Mouse (Mus musculus) limb, embryonic 14.5 days (tissue): ENCODE results near the gene Rnf128. TPM values are rescaled to one million over a fixed set of nuclear protein-coding genes. Genes with fewer than 3 reads are reported as not detected.

Source experiments
- ATAC-seq: fragments of 200-750 bp; cut with Nextera tagmentation; 2 replicates; pipeline ENCODE4 v1.8.0; 2017; ENCODE audit warnings: low read depth, moderate number of reproducible peaks, moderate TSS enrichment; ENCODE audit not compliant: low FRiP score
- DNase-seq: peaks from one replicate; pipeline ENCODE4 v3.0.0-alpha.2; 2015; ENCODE audit warnings: low spot score
- H3K27ac ChIP-seq: fragments of 300-500 bp; sonication (generic); replicated peaks from 2 replicates; pipeline ENCODE4 v1.5.1; 2014; ENCODE audit warnings: low read depth, mild to moderate bottlenecking, low read length, moderate library complexity, mixed read lengths
- H3K27me3 ChIP-seq: fragments of 300-500 bp; sonication (generic); 2 replicates; pipeline ENCODE4 v1.6.1; 2014; ENCODE audit warnings: low read length, mixed read lengths; ENCODE audit not compliant: control insufficient read depth, insufficient read depth
- H3K36me3 ChIP-seq: fragments of 300-500 bp; sonication (generic); 2 replicates; pipeline ENCODE4 v1.6.1; 2014; ENCODE audit warnings: mild to moderate bottlenecking, low read length, moderate library complexity, mixed read lengths; ENCODE audit not compliant: control insufficient read depth, insufficient read depth
- H3K4me1 ChIP-seq: fragments of 300-500 bp; sonication (generic); 2 replicates; pipeline ENCODE4 v1.6.1; 2014; ENCODE audit warnings: antibody characterized with exemption, low read length, mixed read lengths; ENCODE audit not compliant: control insufficient read depth, insufficient read depth
- H3K4me2 ChIP-seq: fragments of 300-500 bp; sonication (generic); replicated peaks from 2 replicates; pipeline ENCODE4 v1.6.1; 2014; ENCODE audit warnings: low read depth, mild to moderate bottlenecking, low read length, moderate library complexity; ENCODE audit not compliant: severe bottlenecking
- H3K4me3 ChIP-seq: fragments of 300-500 bp; sonication (generic); replicated peaks from 2 replicates; pipeline ENCODE4 v1.5.1; 2014; ENCODE audit warnings: low read length
- H3K9ac ChIP-seq: fragments of 300-500 bp; sonication (generic); 2 replicates; pipeline ENCODE4 v1.6.1; 2014; ENCODE audit warnings: mild to moderate bottlenecking, low read depth, low read length, moderate library complexity; ENCODE audit not compliant: severe bottlenecking
- H3K9me3 ChIP-seq: fragments of 300-500 bp; sonication (generic); 2 replicates; pipeline ENCODE4 v1.6.1; 2016; ENCODE audit warnings: low read length; ENCODE audit not compliant: control insufficient read depth
- POLR2A ChIP-seq: fragments of 200-500 bp; IDR thresholded peaks from 2 replicates; pipeline ENCODE4 v1.8.0; 2012; ENCODE audit warnings: inconsistent platforms, mild to moderate bottlenecking, moderate library complexity, borderline replicate concordance; ENCODE audit not compliant: insufficient read depth, insufficient read length; ENCODE audit errors: extremely low read depth
- WGBS: fragments of 180-500 bp; shearing (Covaris S2); extraction: QIAGEN DNeasy Blood & Tissue Kit; methylation state at CpG from one replicate; pipeline ENCODE4 v1.1.7; 2014; 5-methylcytosine and 5-hydroxymethylcytosine counted together
- polyA plus RNA-seq, 2 experiments: library from polyadenylated mRNA; depleted of rRNA in 1 of 2; stranded (reverse) in 1 of 2; unstranded in 1 of 2; fragments of >200 nt; fragmentation: Nextera tagmentation in 1 of 2; extraction: Ambion mirVana in 1 of 2; gene quantifications; 2 replicates each; pipeline versions ENCODE4 v1.2.1 to v1.2.3; 2012 to 2014

Gene Rnf128
- polyA plus RNA-seq, 2 experiments: 3.3 to 11.2 TPM

DNA sequence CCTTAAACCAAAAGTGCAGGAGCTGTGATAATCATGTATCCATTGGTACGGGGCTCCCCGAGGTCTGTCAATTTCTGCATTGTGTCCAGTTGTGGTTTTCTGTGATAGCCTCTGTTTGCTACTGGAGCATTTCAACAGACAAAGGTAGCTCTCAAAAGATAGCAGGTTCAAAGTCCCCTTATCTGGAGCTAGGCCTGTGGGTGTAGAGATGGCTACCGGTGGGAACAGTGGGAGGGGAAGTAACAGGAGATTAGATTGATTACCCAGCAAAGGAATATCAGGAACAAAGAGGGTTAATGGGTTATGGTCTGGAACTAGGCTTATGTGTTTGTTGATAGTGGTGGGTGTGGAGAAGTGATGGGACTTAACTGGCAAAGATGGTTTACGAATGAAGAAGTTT lies 36.1 kb upstream of the Rnf128 start:
- no peak for TF ChIP-seq POLR2A
- H3K36me3 ChIP-seq: no peaks in the 10 kb centered on the region
- H3K9me3 ChIP-seq: 0 out of 2 replicates have a peak, but pooled peaks cover 4% of the 10 kb centered on the region
- H3K4me2 ChIP-seq: no peak overlapping the region
- no peaks in the 10 kb centered on the region for H3K27me3 ChIP-seq
- no peak overlapping the region for H3K4me3 ChIP-seq
- H3K9ac ChIP-seq: no peak overlapping the region
- no peak overlapping the region for H3K27ac ChIP-seq
- 86% methylated on average over 4 of the region's 4 CpGs for WGBS
- H3K4me1 ChIP-seq: no peaks in the 10 kb centered on the region
- no peak for DNase-seq
- ATAC-seq: no peak

DNA sequence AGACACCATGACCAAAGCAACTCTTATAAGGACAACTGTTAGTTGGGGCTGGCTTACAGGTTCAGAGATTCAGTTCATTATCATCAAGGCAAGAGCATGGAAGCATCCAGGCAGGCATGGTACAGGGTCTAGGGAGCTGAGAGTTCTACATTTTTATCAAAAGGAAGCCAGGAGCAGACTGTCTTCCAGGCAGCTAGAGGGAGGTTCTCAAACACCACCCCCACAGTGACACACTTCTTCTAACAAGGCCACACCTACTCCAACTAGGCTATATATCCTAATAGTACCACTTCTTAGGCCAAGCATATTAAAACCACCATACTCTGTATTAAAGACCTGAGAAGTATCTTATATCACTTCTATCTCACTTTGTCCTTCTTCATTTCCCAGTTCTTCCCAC lies 33.4 kb upstream of the Rnf128 start:
- Histone ChIP-seq H3K4me1 (no peaks in the 10 kb centered on the region), H3K36me3 (no peaks in the 10 kb centered on the region), H3K9ac (no peak overlapping the region), H3K4me2 (no peak overlapping the region), H3K27me3 (no peaks in the 10 kb centered on the region), H3K9me3 (0 out of 2 replicates have a peak, but pooled peaks cover 4% of the 10 kb centered on the region), H3K4me3 (no peak overlapping the region), H3K27ac (no peak overlapping the region)
- ATAC-seq (no peak), DNase-seq (no peak)
- TF ChIP-seq POLR2A: no peak

- Histone ChIP-seq H3K27ac (no peak overlapping the region), H3K9ac (no peak overlapping the region), H3K9me3 (no peaks in the 10 kb centered on the region), H3K4me2 (no peak overlapping the region), H3K36me3 (no peaks in the 10 kb centered on the region), H3K4me1 (no peaks in the 10 kb centered on the region), H3K4me3 (no peak overlapping the region), H3K27me3 (no peaks in the 10 kb centered on the region)
- WGBS: 73% methylated on average over 4 of the region's 4 CpGs
- no peak for TF ChIP-seq POLR2A
- no peak for DNase-seq
- ATAC-seq: no peak
Measured at GRCm38 (mm10) chrX:139532293-139532692, 30.8 kb upstream of the Rnf128 start.

DNA sequence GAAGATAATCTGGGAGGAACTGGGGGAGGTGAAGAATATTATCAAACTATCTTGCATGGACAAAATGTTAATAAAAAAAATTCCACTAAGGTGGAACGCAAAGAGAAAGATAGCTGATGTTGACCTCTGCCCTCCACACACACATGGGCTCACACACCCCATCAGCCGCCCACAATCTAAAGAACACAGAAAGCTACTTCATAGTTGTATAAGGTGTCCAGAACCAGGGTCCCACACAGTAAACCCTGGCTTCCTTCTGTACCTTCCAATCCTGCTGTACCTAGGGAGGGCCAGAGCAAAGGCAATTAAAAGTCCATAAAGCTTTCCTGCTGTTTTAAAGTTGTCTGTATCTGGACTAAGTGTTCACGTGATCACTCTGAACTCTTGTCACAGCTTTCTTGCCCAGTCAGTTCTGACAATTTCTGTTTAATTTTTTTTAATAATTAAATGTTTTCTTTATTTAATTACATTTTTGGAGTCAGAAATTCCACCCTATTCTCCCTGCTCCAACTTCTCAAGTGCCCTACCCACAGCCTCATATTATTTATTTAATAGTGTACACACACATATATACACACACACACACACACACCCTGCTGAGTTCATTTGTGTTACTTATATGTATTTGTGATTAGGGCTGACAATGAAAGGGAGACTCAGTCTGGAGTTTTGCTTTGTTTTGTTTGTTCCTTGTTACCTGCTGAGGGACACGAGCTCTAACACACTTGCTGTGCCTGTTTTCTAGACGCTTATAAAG lies 25.3 kb upstream of the Rnf128 start:
- ATAC-seq (no peak), DNase-seq (no peak)
- Histone ChIP-seq H3K4me1 (no peaks in the 10 kb centered on the region), H3K4me2 (no peak overlapping the region), H3K27ac (no peak overlapping the region), H3K9ac (no peak overlapping the region), H3K4me3 (no peak overlapping the region), H3K9me3 (no peaks in the 10 kb centered on the region), H3K27me3 (no peaks in the 10 kb centered on the region), H3K36me3 (no peaks in the 10 kb centered on the region)
- no peak for TF ChIP-seq POLR2A
- WGBS: 53% methylated on average over 5 of the region's 5 CpGs

- no peaks in the 10 kb centered on the region for H3K27me3 ChIP-seq
- WGBS: 75% methylated on average over 7 of the region's 7 CpGs
- no peak for ATAC-seq
- no peak overlapping the region for H3K27ac ChIP-seq
- H3K4me1 ChIP-seq: no peaks in the 10 kb centered on the region
- H3K4me3 ChIP-seq: no peak overlapping the region
- H3K36me3 ChIP-seq: no peaks in the 10 kb centered on the region
- H3K9ac ChIP-seq: no peak overlapping the region
- peak; percentile 3 for DNase-seq
- no peak overlapping the region for H3K4me2 ChIP-seq
- TF ChIP-seq POLR2A: no peak
- H3K9me3 ChIP-seq: no peaks in the 10 kb centered on the region
Measured at GRCm38 (mm10) chrX:139543726-139544125, 19.4 kb upstream of the Rnf128 start.
